Mouse (Mus musculus) small intestine, adult 2 months (tissue): Measurements from ENCODE around the gene 4930507D05Rik. TPM values are rescaled to one million over a fixed set of nuclear protein-coding genes. Genes with fewer than 3 reads are reported as not detected.
"Not testable (repeated sequence)": the region's sequence is repeated elsewhere in the genome, so short reads cannot be mapped to it uniquely, and the experiment has no call there.

Source experiments
- H3K27ac ChIP-seq: fragments of 200-500 bp; 2 replicates; pipeline ENCODE4 v1.5.1; 2012; ENCODE audit warnings: low read depth, low read length, control low read depth, inconsistent platforms; ENCODE audit not compliant: insufficient read depth
- H3K27me3 ChIP-seq: fragments of 200-500 bp; 2 replicates; pipeline ENCODE4 v1.6.1; 2012; ENCODE audit warnings: mild to moderate bottlenecking, moderate library complexity, low read length, inconsistent platforms; ENCODE audit not compliant: control insufficient read depth, insufficient read depth
- H3K36me3 ChIP-seq: fragments of 200-500 bp; 2 replicates; pipeline ENCODE4 v1.6.1; 2012; ENCODE audit warnings: mild to moderate bottlenecking, low read length, control low read depth, inconsistent platforms; ENCODE audit not compliant: control insufficient read depth, insufficient read depth
- H3K4me1 ChIP-seq: fragments of 200-500 bp; 2 replicates; pipeline ENCODE4 v1.6.1; 2012; ENCODE audit warnings: low read length, inconsistent platforms, mixed read lengths; ENCODE audit not compliant: control insufficient read depth, insufficient read depth, insufficient read length
- H3K4me3 ChIP-seq: fragments of 200-500 bp; 2 replicates; pipeline ENCODE4 v1.5.1; 2012; ENCODE audit warnings: low read depth, mild to moderate bottlenecking, control low read depth, inconsistent platforms, low read length, moderate library complexity
- CTCF ChIP-seq: fragments of 200-500 bp; IDR thresholded peaks from 2 replicates; pipeline ENCODE4 v1.5.1; 2012; ENCODE audit warnings: low read depth, mild to moderate bottlenecking, control low read depth, inconsistent platforms, low read length, moderate library complexity, mixed read lengths; ENCODE audit not compliant: insufficient replicate concordance, insufficient read length; ENCODE audit errors: extremely low read depth
- POLR2A ChIP-seq: fragments of 200-500 bp; IDR thresholded peaks from 2 replicates; pipeline ENCODE4 v1.6.1; 2012; ENCODE audit warnings: low read depth, mild to moderate bottlenecking, control low read depth, inconsistent platforms, low read length, moderate library complexity
- WGBS: fragments of 180-500 bp; shearing (Covaris S2); methylation state at CpG from one replicate; pipeline ENCODE4 v1.1.7; 2018; 5-methylcytosine and 5-hydroxymethylcytosine counted together
- polyA plus RNA-seq: library from polyadenylated mRNA; depleted of rRNA; stranded (reverse); fragments of >200 nt; gene quantifications from 2 replicates; pipeline ENCODE4 v1.2.3, GENCODE M21; 2012; rRNA removed

The 4930507D05Rik gene
- polyA plus RNA-seq, 1 experiment, result not detected

- Histone ChIP-seq H3K4me1 (peaks cover 3% of the 10 kb centered on the region; the same call in 1 of the 2 replicates), H3K36me3 (peaks cover 14% of the 10 kb centered on the region), H3K27ac (no peak overlapping the region), H3K27me3 (no peaks in the 10 kb centered on the region), H3K4me3 (no peak overlapping the region)
- 53% methylated on average over 7 of the region's 7 CpGs for WGBS
- TF ChIP-seq POLR2A (no peak), CTCF (no peak)
Measured at GRCm38 (mm10) chr10:62481108-62481852, 32.0 kb downstream of the 4930507D05Rik start.

DNA sequence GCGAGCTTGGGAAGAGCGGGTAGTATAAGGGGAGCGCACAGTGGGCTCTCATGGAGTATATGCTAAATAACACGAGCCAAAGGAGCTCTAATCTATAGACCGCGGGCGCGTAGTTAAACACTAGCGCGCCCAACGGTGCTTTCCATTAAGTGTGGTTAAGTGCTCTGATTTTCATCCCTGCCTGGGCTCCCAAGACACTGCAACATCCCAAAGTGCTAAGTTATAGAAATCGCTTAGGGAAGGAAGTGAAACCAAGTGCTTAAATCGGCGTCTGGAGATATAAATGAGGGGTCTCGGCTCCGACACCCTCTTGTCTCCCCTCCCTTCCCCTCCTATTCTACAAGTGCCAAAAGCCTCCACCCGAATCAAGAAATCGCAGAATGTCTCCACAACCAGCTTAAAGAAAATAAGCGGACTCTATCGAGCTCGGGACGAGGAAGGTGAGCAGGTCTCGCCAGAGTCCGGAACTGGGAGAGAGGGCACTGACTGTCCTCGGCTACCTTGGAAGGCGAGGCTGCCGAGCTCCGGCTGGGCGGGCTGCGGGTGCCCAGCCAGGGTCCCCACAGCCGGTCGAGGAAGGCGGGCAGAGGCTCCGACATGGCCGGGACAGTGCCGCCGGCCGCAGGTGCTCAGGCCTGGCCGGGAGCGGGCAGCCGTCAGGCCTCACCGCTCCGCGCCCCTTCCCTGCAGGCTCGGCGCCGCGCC is 36.7 kb downstream of the 4930507D05Rik start:
- no peak for TF ChIP-seq CTCF
- TF ChIP-seq POLR2A, result no peak
- 1% methylated on average over 41 of the region's 48 CpGs for WGBS
- H3K4me1 ChIP-seq, result peaks cover 3% of the 10 kb centered on the region; the same call in 1 of the 2 replicates

GRCm38 (mm10) chr10:62486618-62487415 is 37.5 kb downstream of the 4930507D05Rik start, which contains the start of gene Vps26a:
TSS of gene Vps26a (minus strand) at chr10:62486805.
- Histone ChIP-seq H3K27me3 (no peaks in the 10 kb centered on the region), H3K4me3 (peak within 1 kb of the TSS; percentile 80), H3K27ac (peak within 1 kb of the TSS; percentile 90), H3K4me1 (peaks cover 3% of the 10 kb centered on the region; the same call in 1 of the 2 replicates), H3K36me3 (no peaks in the 10 kb centered on the region)
- peak; percentile 58; the same call in 1 of the 2 replicates for TF ChIP-seq POLR2A
- TF ChIP-seq CTCF, result no peak
- WGBS, result 1% methylated on average over 59 of the region's 59 CpGs

More for the DNA sequence above, 36.7 kb downstream of the 4930507D05Rik start:
- H3K4me3 ChIP-seq, result peak overlapping the region; percentile 80
- peak overlapping the region; percentile 77 for H3K27ac ChIP-seq
- H3K27me3 ChIP-seq, result no peaks in the 10 kb centered on the region
- H3K36me3 ChIP-seq, result no peaks in the 10 kb centered on the region

DNA sequence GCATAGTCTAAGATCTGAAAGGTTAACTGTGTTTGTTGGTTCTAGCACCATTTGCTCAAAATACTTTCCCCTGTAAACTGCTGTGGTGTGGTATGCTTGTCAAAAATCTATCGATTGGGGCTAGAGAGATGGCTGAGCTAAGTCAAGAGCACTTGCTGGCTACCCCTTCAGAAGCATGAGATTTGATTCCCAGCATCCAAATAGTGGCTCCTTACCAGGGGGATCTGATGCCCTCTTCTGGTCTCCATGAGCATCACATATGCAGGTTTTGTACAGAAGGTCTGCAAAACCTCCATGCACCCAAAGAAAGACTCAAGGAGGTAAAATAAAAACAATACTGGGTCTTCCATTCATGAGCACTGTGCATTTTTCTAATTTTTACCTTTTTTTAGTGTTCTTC is 39.0 kb downstream of the 4930507D05Rik start:
- no peak overlapping the region for H3K27ac ChIP-seq
- no peaks in the 10 kb centered on the region for H3K36me3 ChIP-seq
- H3K4me1 ChIP-seq, result peaks cover 2% of the 10 kb centered on the region; the same call in 1 of the 2 replicates
- no peak overlapping the region for H3K4me3 ChIP-seq
- 14% methylated on average over 1 of the region's 1 CpGs for whole genome bisulfite sequencing
- no peaks in the 10 kb centered on the region for H3K27me3 ChIP-seq
- TF ChIP-seq CTCF (no peak), POLR2A (no peak)

- H3K36me3 ChIP-seq, H3K4me1 ChIP-seq, H3K4me3 ChIP-seq, H3K27me3 ChIP-seq: not testable (repeated sequence)
- H3K27ac ChIP-seq, result peak overlapping the region; percentile 27; the same call in 1 of the 2 replicates
- 48% methylated on average over 3 of the region's 3 CpGs for WGBS
Measured at GRCm38 (mm10) chr10:62491681-62492080, 42.4 kb downstream of the 4930507D05Rik start.

GRCm38 (mm10) chr10:62500088-62500915 is 51.0 kb downstream of the 4930507D05Rik start:
- Histone ChIP-seq H3K27ac (peak overlapping the region; percentile 33; the same call in 1 of the 2 replicates), H3K27me3 (no peaks in the 10 kb centered on the region), H3K36me3 (no peaks in the 10 kb centered on the region), H3K4me3 (no peak overlapping the region), H3K4me1 (peaks cover 7% of the 10 kb centered on the region; the same call in 1 of the 2 replicates)
- WGBS, result 22% methylated on average over 15 of the region's 15 CpGs
- TF ChIP-seq CTCF (peak; percentile 78; the same call in 1 of the 2 replicates), POLR2A (no peak)

Other genes starting within 250 kb of the 4930507D05Rik start
- gene Tspan15, start 218.2 kb upstream of the 4930507D05Rik start, polyA plus RNA-seq, result 179 and 504 TPM in 2 replicates
- gene Tacr2, start 197.1 kb upstream of the 4930507D05Rik start, polyA plus RNA-seq, result 3.8 and 7.7 TPM in 2 replicates
- 9.4 and 10.0 TPM in 2 replicates for gene Hk1, start 69.6 kb upstream of the 4930507D05Rik start, polyA plus RNA-seq
- gene Hkdc1, start 27.0 kb upstream of the 4930507D05Rik start, polyA plus RNA-seq, result 44.7 and 137 TPM in 2 replicates
- gene Supv3l1, start 249 bp downstream of the 4930507D05Rik start, polyA plus RNA-seq, result 8.4 and 10.9 TPM in 2 replicates
- 1.3 and 3.2 TPM in 2 replicates for gene Vps26a, start 37.3 kb downstream of the 4930507D05Rik start, polyA plus RNA-seq
- gene Srgn, start 78.0 kb downstream of the 4930507D05Rik start, polyA plus RNA-seq, result 6.5 and 8.2 TPM in 2 replicates
- gene Kif1bp, start 129.0 kb downstream of the 4930507D05Rik start, polyA plus RNA-seq, result 21.0 and 21.2 TPM in 2 replicates
- 1.9 and 2.3 TPM in 2 replicates for gene Ddx21, start 152.8 kb downstream of the 4930507D05Rik start, polyA plus RNA-seq
- 1.3 and 2.8 TPM in 2 replicates for gene Ddx50, start 201.7 kb downstream of the 4930507D05Rik start, polyA plus RNA-seq